Mouse (Mus musculus) mouse embryonic stem cell (cell line): ENCODE results near the gene A830005F24Rik.
"Not testable (repeated sequence)": the region's sequence is repeated elsewhere in the genome, so short reads cannot be mapped to it uniquely, and the experiment has no call there.

Source experiments
- in situ Hi-C, 2 experiments: fragments of 300-500 bp; cut with MboI; formaldehyde crosslinking; loops; 1 replicate in 1 of 2; 3 replicates in 1 of 2; pipeline ENCODE4 v1.14.3; 2019 to 2020; ENCODE audit warnings: low sequenced_read_pairs in 2 of 2, low pct_unique_long_range_greater_than_20kb in 1 of 2, mixed read lengths in 1 of 2; ENCODE audit not compliant: unreplicated experiment in 1 of 2

The A830005F24Rik gene

DNA sequence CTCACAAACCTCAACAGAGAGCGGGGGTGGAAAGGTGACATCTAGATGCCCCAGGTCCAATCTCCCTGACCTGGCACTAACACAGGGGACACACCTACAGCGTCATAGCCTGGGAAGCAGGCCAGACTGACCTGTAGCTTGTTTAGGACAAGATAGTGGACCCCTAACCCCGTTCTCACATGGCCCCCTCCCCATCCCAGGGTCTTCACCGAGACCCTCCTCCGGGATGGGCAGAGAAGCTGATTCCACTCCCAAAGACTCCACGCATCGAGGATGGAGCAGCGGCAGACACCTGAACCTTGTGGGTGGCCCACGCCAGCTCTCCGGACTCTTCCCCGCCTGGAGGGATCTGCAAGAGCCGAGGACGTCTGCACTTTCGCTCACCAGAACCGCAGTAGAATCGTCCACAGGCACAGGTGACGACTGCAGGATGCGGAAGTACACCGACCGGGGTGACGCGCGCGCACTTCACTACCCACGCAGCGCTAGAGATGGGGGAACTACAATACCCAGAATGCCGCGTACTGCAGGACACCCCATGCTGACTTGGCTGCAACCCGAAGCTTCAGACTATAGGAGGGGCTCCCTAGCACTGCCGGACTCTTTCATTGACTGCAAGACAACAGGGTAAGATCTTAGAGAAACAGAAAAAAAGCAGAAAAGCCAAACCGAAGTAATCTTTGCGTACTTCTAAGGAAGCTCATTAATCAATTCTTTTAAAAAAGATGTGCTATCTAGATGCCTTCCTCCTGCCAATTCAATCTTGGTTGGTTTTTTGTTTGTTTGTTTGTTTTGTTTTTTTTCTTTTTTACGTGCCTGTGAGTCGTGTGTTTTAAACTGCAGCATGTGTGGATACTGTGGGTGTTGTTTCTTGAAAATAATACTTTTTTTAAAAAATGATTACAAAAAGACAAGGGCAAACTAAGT lies at the start of gene A830005F24Rik, which contains the start of gene Zfp169:
Gene A830005F24Rik (plus strand): TSS at position 568 of the 927 bp plus-strand sequence.
Gene Zfp169 (minus strand): TSS at position 449 of the 927 bp plus-strand sequence.
- in situ Hi-C loops = no loop called here

DNA sequence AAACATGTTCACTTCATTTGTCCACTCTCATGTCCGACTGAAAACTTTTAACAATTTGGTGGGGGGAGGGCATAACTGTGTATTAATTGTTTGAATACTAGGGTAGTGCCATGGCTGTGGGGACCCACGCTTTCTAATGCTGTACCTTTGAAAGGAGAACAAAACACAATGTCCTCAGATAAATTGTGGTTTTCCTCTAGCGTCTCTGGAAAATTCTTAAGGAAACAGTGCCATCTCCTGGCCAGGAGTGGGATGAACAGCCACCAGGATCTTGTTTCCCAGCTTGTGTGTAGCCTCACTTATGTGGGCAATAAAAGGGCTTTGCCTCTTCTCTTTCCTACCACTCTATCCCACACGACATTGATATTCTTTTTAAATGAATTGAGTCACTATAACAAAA lies 49.2 kb upstream of the A830005F24Rik start:
- in situ Hi-C loops = loop anchor here (10.0 to 25.0 kb wide), 2 partner anchors 449 to 802 kb away; no protein-coding TSS in a partner anchor

DNA sequence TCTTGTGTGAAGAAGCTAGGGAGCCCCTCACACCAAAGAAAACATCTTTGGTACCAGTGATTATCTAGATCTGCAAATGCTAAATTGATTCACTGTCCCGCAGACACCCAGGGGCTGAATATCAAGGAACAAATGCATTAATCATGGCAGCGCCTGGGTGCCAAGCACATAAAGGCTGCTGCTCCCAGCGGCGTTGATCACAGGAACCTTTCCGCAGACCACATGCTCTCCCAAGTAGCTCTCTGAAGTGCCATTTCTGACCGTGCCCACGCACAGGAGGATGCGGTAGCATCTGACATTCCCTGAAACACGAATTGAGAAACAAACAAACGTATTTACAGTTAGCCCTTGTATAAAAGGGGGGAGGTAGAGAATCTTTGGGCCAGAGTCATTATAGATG lies 47.2 kb upstream of the A830005F24Rik start:
- in situ Hi-C loops = loop anchor here (10.0 to 25.0 kb wide), 2 partner anchors 451 to 804 kb away; no protein-coding TSS in a partner anchor

- in situ Hi-C loops = loop anchor here (10.0 to 25.0 kb wide), 2 partner anchors 454 to 806 kb away; no protein-coding TSS in a partner anchor
Observed at GRCm38 (mm10) chr13:48468656-48469180, 44.7 kb upstream of the A830005F24Rik start.

DNA sequence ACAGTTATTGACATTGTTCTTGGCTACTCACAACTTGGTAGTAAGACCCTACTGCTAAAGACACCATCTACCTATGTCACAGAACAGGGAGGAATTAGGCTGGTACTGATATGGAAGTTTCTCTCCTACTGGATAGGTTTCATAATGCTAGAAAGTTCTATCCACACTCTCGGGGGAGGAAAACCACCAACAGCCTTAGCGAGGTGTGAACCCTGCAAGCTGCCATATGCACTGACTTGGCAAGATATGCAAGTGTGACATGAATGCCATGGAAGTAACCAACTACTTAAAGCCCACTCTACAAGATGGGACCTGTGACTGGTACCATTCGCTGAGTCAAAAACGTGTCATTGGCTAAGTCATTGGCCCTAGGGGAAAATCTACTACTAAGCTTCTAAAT lies 29.8 kb upstream of the A830005F24Rik start:
- in situ Hi-C loops = no loop called here

GRCm38 (mm10) chr13:48490396-48491182 lies 22.8 kb upstream of the A830005F24Rik start:
- in situ Hi-C loops = no loop called here

- in situ Hi-C loops = no loop called here
Observed at GRCm38 (mm10) chr13:48493183-48493582, 20.2 kb upstream of the A830005F24Rik start.

DNA sequence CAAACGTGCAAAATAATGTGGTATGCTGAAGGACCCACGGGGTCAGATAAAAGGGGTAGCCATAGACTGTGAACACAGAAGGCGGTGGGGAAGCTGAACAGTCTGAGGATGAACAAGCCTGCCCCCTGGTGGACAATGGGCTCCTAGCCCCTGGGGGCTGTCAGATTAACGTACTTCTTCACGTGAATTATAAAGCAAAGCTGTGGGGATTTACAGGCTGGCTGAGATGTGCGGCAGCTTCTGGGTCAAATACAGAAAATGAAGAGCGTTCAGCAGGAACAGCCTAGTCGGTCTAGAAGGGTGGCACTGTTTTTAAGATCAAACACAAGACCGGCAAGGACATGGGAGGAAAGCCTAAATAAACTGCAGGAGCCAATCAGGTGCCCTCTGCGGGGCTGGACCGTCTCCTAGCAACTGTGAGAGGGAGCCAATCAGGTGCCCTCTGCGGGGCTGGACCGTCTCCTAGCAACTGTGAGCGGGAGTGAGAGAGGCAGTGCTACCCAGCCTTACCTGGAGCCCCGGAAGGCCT lies 15.6 kb upstream of the A830005F24Rik start:
- in situ Hi-C loops = no loop called here

DNA sequence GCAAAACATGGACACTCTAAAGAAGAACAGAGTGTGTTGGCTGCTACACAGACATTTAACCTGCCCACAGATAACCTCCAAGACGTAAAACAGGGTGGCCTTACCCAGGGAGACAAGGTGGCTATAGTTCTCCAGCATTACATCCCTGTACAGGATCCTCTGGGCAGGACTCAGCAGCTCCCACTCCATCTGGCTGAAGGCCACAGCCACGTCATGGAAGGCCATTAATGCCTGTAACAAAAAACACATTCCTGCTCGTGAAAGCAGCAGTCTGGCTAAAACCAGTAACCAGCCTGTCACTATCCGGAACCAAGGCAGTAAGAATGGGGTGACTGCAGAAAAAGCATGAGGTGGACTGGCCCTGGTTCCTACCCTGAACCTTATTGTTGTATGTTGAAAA lies 14.7 kb upstream of the A830005F24Rik start:
- in situ Hi-C loops = no loop called here

DNA sequence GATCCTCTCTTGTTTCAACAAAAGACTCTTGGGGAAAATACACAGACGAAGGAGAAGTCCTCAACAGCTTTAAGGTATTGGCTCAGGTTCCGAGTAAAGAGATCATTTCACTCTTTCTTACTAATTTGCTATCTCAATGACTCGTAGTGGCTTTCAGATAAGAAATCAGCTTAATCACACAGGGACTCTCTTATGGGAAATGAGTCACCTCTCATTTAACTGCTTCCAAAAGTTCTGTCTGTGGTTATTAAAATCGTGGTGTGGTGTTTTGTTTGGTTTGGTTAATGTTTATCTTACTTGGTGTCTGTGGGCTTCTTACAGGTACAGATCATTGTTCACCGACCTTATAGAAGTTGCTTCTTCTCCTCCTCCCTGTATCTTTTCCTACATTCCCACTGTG lies 10.9 kb upstream of the A830005F24Rik start:
- in situ Hi-C loops = no loop called here

GRCm38 (mm10) chr13:48508661-48509060 lies 4.7 kb upstream of the A830005F24Rik start:
- in situ Hi-C loops = no loop called here

DNA sequence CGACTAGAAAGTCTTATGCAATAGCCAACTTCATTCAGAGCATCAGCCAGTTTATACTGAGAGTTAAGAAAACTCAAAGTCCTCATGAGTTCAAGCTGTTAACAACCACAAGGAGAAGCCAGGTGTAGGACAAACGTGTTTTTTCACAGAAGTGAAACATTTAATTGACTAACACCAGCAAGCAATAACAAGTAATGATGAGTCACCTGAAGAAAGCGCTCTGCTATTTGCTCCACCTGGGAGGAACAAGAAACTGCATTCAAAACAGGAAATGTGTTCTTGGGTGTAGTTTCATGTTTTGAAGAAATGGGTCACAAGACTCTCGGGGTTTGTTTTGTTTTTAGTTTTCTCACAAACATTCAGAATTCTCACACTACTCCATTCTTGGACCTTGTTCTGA lies 2.5 kb downstream of the A830005F24Rik start:
- in situ Hi-C loops = no loop called here

GRCm38 (mm10) chr13:48519122-48519521 lies 5.8 kb downstream of the A830005F24Rik start:
- in situ Hi-C loops = not testable (repeated sequence)

GRCm38 (mm10) chr13:48525745-48526144 lies 12.4 kb downstream of the A830005F24Rik start:
- in situ Hi-C loops = loop anchor here (5.0 to 25.0 kb wide), 3 partner anchors 47 to 487 kb away; no protein-coding TSS in a partner anchor

GRCm38 (mm10) chr13:48528123-48528871 lies 14.9 kb downstream of the A830005F24Rik start:
- in situ Hi-C loops = loop anchor here (5.0 to 25.0 kb wide), 3 partner anchors 44 to 484 kb away; no protein-coding TSS in a partner anchor

GRCm38 (mm10) chr13:48529028-48529427 lies 15.7 kb downstream of the A830005F24Rik start:
- in situ Hi-C loops = loop anchor here (5.0 to 25.0 kb wide), 3 partner anchors 43 to 483 kb away; no protein-coding TSS in a partner anchor

- in situ Hi-C loops = loop anchor here (5.0 to 25.0 kb wide), 2 partner anchors 107 to 482 kb away; no protein-coding TSS in a partner anchor
Observed at GRCm38 (mm10) chr13:48530685-48531084, 17.3 kb downstream of the A830005F24Rik start.
